Mouse (Mus musculus) hindbrain, embryonic 14.5 days (tissue): Measurements from ENCODE around the gene En2. TPM values are rescaled to one million over a fixed set of nuclear protein-coding genes. Genes with fewer than 3 reads are reported as not detected.

Source experiments
- ATAC-seq: fragments of 200-750 bp; cut with Nextera tagmentation; 2 replicates; pipeline ENCODE4 v1.8.0; 2017; ENCODE audit warnings: moderate number of reproducible peaks, mild to moderate bottlenecking, moderate TSS enrichment, moderate library complexity; ENCODE audit not compliant: low FRiP score
- DNase-seq: peaks from one replicate; pipeline ENCODE4 v3.0.0-alpha.2; 2015; ENCODE audit warnings: low spot score
- H3K27ac ChIP-seq: fragments of 300-500 bp; sonication (generic); 2 replicates; pipeline ENCODE4 v1.5.1; 2014; ENCODE audit warnings: mild to moderate bottlenecking, moderate library complexity
- H3K27me3 ChIP-seq: fragments of 300-500 bp; sonication (generic); 2 replicates; pipeline ENCODE4 v1.6.1; 2014; ENCODE audit warnings: mild to moderate bottlenecking, low read length, mixed read lengths; ENCODE audit not compliant: control insufficient read depth, insufficient read depth
- H3K36me3 ChIP-seq: fragments of 300-500 bp; sonication (generic); replicated peaks from 2 replicates; pipeline ENCODE4 v1.6.1; 2014; ENCODE audit not compliant: control insufficient read depth, insufficient read depth
- H3K4me1 ChIP-seq: fragments of 300-500 bp; sonication (generic); replicated peaks from 2 replicates; pipeline ENCODE4 v1.6.1; 2014; ENCODE audit warnings: antibody characterized with exemption, low read length, mixed read lengths; ENCODE audit not compliant: control insufficient read depth, insufficient read depth
- H3K4me2 ChIP-seq: fragments of 300-500 bp; sonication (generic); replicated peaks from 2 replicates; pipeline ENCODE4 v1.6.1; 2014; ENCODE audit warnings: mild to moderate bottlenecking, moderate library complexity
- H3K4me3 ChIP-seq: fragments of 300-500 bp; sonication (generic); replicated peaks from 2 replicates; pipeline ENCODE4 v1.5.1; 2014; ENCODE audit warnings: mild to moderate bottlenecking, low read length
- H3K9ac ChIP-seq: fragments of 300-500 bp; sonication (generic); 2 replicates; pipeline ENCODE4 v1.6.1; 2014
- H3K9me3 ChIP-seq: fragments of 300-500 bp; sonication (generic); 2 replicates; pipeline ENCODE4 v1.6.1; 2016; ENCODE audit warnings: low read length; ENCODE audit not compliant: control insufficient read depth
- WGBS: fragments of 180-500 bp; shearing (Covaris S2); extraction: QIAGEN DNeasy Blood & Tissue Kit; methylation state at CpG from one replicate; pipeline ENCODE4 v1.1.7; 2014; 5-methylcytosine and 5-hydroxymethylcytosine counted together
- polyA plus RNA-seq: library from polyadenylated mRNA; unstranded; fragments of >200 nt; fragmentation: Nextera tagmentation; extraction: Ambion mirVana; gene quantifications from 2 replicates; pipeline ENCODE4 v1.2.1, GENCODE M21; 2014

The En2 gene
- polyA plus RNA-seq, 1 experiment from 2014 or later: 0.07 TPM

GRCm38 (mm10) chr5:28124321-28125230 lies 40.9 kb upstream of the En2 start:
- Histone ChIP-seq H3K9me3 (no peaks in the 10 kb centered on the region), H3K4me1 (peaks cover 4% of the 10 kb centered on the region; the same call in 1 of the 2 replicates), H3K4me3 (0 out of 2 replicates have a peak overlapping the region, but pooled peaks have one; percentile 0), H3K36me3 (no peaks in the 10 kb centered on the region), H3K9ac (peak overlapping the region; percentile 20; the same call in 1 of the 2 replicates), H3K27me3 (peaks cover 91% of the 10 kb centered on the region), H3K27ac (peak overlapping the region; percentile 73), H3K4me2 (peak overlapping the region; percentile 40)
- DNase-seq: no peak
- WGBS: 3% methylated on average over 28 of the region's 28 CpGs
- peak; percentile 35; the same call in 1 of the 2 replicates for ATAC-seq

DNA sequence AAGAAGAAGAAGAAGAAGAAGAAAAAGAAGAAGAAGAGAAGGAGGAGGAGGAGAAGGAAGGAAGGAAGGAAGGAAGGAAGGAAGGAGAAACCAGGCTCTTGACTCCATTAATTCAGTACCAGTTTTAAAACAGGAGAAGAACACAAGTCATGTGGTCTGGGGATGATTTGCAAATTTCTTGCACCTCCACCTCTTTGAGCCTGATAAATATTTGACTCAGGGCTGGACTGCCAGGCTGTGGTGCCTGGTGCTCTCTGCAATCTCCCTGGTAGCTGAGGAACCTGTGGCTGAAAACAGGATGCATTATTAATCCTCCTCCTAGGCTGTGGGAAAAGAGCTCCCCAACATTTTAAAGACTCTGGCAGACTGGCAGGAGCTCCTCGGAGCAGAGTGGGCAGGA lies 36.6 kb upstream of the En2 start:
- H3K4me1 ChIP-seq: no peaks in the 10 kb centered on the region
- no peak overlapping the region for H3K4me2 ChIP-seq
- H3K27ac ChIP-seq: no peak overlapping the region
- H3K36me3 ChIP-seq: no peaks in the 10 kb centered on the region
- whole genome bisulfite sequencing: 30% methylated on average over 1 of the region's 1 CpGs
- peaks cover 57% of the 10 kb centered on the region for H3K27me3 ChIP-seq
- ATAC-seq (no peak), DNase-seq (no peak)
- no peak overlapping the region for H3K4me3 ChIP-seq
- no peaks in the 10 kb centered on the region for H3K9me3 ChIP-seq
- no peak overlapping the region for H3K9ac ChIP-seq

DNA sequence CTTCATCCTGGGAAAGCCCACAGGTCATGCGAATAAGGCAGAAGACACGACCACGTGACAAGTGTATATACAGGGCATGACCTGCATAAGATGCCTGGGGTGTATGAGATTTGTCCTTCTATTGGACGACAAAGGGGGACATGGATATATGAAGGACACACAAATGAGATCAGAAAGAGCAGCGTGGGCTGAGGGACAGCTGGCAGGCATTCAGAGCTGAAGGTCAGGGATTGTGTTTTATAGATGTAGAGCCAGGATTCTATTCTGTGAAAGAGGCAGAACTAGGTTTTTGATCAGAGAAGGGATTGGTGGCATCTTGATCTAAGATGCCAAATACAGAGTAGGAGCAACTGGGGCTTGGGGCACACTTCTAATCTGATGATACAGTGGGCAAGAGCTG lies 33.3 kb upstream of the En2 start:
- no peaks in the 10 kb centered on the region for H3K4me1 ChIP-seq
- WGBS: 80% methylated on average over 5 of the region's 5 CpGs
- no peak overlapping the region for H3K4me2 ChIP-seq
- DNase-seq (no peak), ATAC-seq (no peak)
- no peak overlapping the region for H3K27ac ChIP-seq
- no peak overlapping the region for H3K4me3 ChIP-seq
- H3K27me3 ChIP-seq: peaks cover 25% of the 10 kb centered on the region
- H3K36me3 ChIP-seq: no peaks in the 10 kb centered on the region
- H3K9ac ChIP-seq: no peak overlapping the region
- no peaks in the 10 kb centered on the region for H3K9me3 ChIP-seq

GRCm38 (mm10) chr5:28136438-28136837 lies 29.1 kb upstream of the En2 start:
- Histone ChIP-seq H3K4me2 (no peak overlapping the region), H3K4me3 (no peak overlapping the region), H3K27me3 (no peaks in the 10 kb centered on the region), H3K9ac (no peak overlapping the region), H3K27ac (no peak overlapping the region), H3K4me1 (no peaks in the 10 kb centered on the region), H3K36me3 (no peaks in the 10 kb centered on the region), H3K9me3 (no peaks in the 10 kb centered on the region)
- peak; percentile 48 for DNase-seq
- WGBS: 36% methylated on average over 2 of the region's 2 CpGs
- ATAC-seq: peak; percentile 89

GRCm38 (mm10) chr5:28144555-28144954 lies 20.9 kb upstream of the En2 start:
- DNase-seq: no peak
- H3K36me3 ChIP-seq: no peaks in the 10 kb centered on the region
- no peaks in the 10 kb centered on the region for H3K27me3 ChIP-seq
- H3K9ac ChIP-seq: no peak overlapping the region
- no peaks in the 10 kb centered on the region for H3K9me3 ChIP-seq
- H3K4me3 ChIP-seq: no peak overlapping the region
- H3K27ac ChIP-seq: no peak overlapping the region
- no peaks in the 10 kb centered on the region for H3K4me1 ChIP-seq
- no peak overlapping the region for H3K4me2 ChIP-seq
- no peak for ATAC-seq

DNA sequence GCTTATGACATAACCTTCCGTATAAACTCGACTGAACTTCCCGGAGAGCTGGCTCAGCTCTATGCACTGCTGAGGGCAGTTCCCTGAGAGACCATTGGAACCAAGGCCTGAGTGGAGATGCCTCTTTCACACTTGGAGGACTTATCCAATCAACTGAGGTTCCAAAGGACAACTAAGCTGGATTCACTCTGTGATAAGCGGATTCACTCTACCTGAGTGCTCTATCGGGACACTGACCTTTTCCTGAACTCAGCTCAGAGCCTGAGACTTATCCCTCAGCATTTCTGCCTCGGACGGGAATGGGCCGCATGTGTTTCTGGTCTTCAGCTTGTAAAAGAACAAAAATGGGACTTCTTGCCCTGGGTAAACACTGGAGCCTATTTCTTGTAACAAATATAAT lies 19.5 kb upstream of the En2 start:
- ATAC-seq: no peak

GRCm38 (mm10) chr5:28148473-28148872 lies 17.0 kb upstream of the En2 start:
- Histone ChIP-seq H3K9ac (no peak overlapping the region), H3K27me3 (peaks cover 10% of the 10 kb centered on the region; the same call in 1 of the 2 replicates), H3K4me1 (no peaks in the 10 kb centered on the region), H3K9me3 (no peaks in the 10 kb centered on the region), H3K4me3 (no peak overlapping the region), H3K36me3 (no peaks in the 10 kb centered on the region), H3K27ac (no peak overlapping the region), H3K4me2 (no peak overlapping the region)
- DNase-seq: no peak
- no peak for ATAC-seq
- 36% methylated on average over 3 of the region's 3 CpGs for WGBS

More for the DNA sequence above, 19.5 kb upstream of the En2 start:
- H3K9ac ChIP-seq: no peak overlapping the region
- H3K4me2 ChIP-seq: no peak overlapping the region
- H3K27me3 ChIP-seq: no peaks in the 10 kb centered on the region
- H3K4me1 ChIP-seq: no peaks in the 10 kb centered on the region
- DNase-seq: no peak
- no peak overlapping the region for H3K4me3 ChIP-seq
- H3K27ac ChIP-seq: no peak overlapping the region
- H3K9me3 ChIP-seq: no peaks in the 10 kb centered on the region
- no peaks in the 10 kb centered on the region for H3K36me3 ChIP-seq
- 80% methylated on average over 8 of the region's 8 CpGs for WGBS

GRCm38 (mm10) chr5:28149436-28149835 lies 16.1 kb upstream of the En2 start:
- Histone ChIP-seq H3K4me3 (no peak overlapping the region), H3K9me3 (no peaks in the 10 kb centered on the region), H3K27me3 (peaks cover 20% of the 10 kb centered on the region), H3K9ac (no peak overlapping the region), H3K27ac (no peak overlapping the region), H3K4me2 (no peak overlapping the region), H3K36me3 (no peaks in the 10 kb centered on the region), H3K4me1 (no peaks in the 10 kb centered on the region)
- 56% methylated on average over 3 of the region's 3 CpGs for WGBS
- no peak for DNase-seq
- no peak for ATAC-seq

DNA sequence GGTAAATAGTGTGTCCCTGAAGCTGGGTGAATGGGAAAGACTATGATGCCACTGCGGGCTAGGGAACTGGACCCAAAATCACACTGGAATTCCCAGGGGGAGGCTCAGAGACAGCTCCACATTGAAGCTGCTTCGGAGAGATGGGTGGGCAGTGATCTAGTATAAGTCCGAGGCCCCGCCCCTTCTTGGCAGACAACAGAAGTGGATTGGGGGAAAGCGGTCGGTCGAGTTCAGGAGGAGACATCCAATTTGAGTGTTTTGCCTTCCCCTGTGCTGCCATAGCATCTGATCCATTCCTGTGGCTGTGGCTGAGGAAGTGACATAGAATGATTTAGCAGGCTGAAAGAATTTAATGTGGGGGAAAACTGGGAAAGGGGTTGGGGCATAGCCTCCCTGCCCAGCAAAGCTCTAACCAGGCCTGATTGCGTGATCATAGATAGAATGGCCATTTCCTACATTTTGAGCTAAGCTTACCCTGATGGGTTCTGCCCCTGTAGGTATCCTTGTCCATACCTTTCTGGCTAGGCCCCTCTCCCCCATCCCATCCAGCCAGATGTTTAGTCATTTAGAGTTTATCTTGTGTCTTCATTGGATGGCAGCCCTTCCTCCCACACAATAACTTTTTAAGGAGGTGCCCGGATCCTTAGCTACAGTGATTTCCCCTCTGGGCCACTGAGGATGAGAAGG lies 8.3 kb upstream of the En2 start:
- peaks cover 89% of the 10 kb centered on the region for H3K27me3 ChIP-seq
- WGBS: 8% methylated on average over 9 of the region's 9 CpGs
- no peak overlapping the region for H3K9ac ChIP-seq
- H3K9me3 ChIP-seq: no peaks in the 10 kb centered on the region
- no peak for ATAC-seq
- H3K4me1 ChIP-seq: 0 out of 2 replicates have a peak, but pooled peaks cover 2% of the 10 kb centered on the region
- DNase-seq: no peak
- H3K4me2 ChIP-seq: no peak overlapping the region
- H3K36me3 ChIP-seq: no peaks in the 10 kb centered on the region
- H3K4me3 ChIP-seq: no peak overlapping the region
- H3K27ac ChIP-seq: no peak overlapping the region
